Mouse (Mus musculus) megakaryocyte progenitor cell, adult 5-6 weeks (primary cell): ENCODE measurements around the gene Rassf3. TPM values are rescaled to one million over a fixed set of nuclear protein-coding genes. Genes with fewer than 3 reads are reported as not detected.

Experiments used
- ATAC-seq: replicated peaks from 2 replicates; pipeline ENCODE4 v1.8.0; 2016; ENCODE audit warnings: mild to moderate bottlenecking, moderate TSS enrichment, inconsistent platforms; ENCODE audit not compliant: poor library complexity
- total RNA-seq, 2 experiments: library from RNA; stranded (forward) in 1 of 2; stranded (reverse) in 1 of 2; fragments of 157-497, 149-512 nt in 1 of 2; fragments of 200-1000 nt in 1 of 2; gene quantifications; 2 replicates each; pipeline versions ENCODE4 v1.2.3 to v1.2.4; 2015 to 2017

Rassf3 gene
- total RNA-seq, 2 experiments from 2014 or later = 18.2 to 24.7 TPM

DNA sequence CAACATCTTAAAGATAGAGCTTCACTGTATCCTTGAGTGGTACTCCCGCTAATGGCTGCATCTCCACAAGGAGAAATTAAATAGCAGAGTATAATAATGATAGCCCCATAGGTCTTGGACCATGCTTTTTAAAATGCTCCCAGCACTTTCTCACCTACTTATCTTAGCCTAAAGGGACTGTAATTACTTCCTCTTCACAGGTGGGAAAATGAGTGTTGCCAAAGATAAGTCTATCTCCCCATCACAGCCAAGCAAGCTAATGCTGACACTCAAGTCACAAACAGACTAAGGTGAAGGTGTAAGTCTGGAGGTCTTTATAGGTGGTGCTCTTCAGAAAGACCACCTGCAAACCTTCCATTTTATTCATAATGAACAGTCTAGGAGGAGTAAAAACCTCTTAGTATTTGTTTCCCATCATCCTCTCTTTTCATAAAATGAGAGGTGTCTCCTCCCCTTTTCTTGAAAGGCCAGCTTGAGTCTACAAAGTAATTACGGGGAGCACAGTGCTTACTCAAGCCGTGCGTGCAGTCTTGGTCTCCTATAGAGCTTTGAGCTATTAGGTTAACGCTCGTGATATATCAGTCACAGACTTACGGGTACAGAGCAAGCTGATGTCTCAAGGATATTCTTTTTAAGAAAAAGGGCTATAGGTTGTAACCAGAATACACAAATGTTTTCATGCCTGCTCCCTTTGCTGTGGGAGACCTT, 16.6 kb upstream of the Rassf3 start:
- no peak for ATAC-seq

DNA sequence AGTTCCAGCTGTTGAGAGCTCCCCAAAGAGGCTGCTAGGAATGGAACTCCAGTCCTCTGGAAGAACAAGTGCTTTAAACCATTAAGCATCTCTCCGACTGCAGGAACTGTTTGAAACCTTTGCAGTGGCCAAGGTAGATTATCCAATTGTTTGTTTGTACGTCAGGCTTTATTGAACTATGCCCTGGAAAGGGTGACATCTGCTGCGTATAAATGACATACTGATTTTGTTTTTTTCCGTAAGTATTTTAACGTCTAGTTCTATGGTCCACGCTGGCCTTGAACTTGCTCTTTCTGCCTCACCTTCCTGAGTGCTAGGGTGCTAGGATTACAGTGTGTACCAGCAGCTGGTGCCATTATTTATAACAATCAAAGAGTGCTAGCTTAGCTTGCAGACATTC, 13.8 kb upstream of the Rassf3 start:
- ATAC-seq = no peak

DNA sequence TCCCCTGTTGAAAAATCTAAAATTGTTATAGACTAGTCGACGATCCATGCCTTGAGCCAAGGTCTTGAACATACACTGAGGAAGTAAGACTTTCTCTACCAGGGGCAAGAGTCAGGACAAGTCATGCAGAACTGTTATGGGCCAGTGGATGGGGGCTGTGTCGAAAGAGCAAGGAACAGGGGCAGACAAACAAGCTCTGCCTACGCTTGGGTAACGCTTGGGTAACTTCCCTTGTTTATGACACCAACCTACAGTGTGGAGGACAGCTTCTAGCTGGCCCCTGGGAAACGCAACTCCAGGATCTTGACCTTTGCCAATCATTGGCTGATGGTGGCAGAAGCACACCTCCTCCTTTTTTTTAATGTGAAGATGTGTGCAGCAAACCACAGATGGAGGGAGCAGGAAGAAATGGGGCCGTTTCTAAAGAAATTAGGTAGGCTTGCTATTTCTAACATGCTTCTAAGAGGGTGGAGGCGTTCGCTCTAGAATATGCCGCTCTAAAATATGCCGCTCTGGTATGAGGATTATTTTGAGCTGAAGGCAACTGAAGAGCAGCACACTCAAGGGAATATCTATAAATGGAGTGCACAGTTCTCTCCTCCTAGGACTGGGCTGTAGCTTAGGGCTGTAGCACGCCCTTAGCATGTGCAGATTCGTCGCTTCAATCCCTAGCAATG, 12.6 kb upstream of the Rassf3 start:
- ATAC-seq = peak; percentile 92

DNA sequence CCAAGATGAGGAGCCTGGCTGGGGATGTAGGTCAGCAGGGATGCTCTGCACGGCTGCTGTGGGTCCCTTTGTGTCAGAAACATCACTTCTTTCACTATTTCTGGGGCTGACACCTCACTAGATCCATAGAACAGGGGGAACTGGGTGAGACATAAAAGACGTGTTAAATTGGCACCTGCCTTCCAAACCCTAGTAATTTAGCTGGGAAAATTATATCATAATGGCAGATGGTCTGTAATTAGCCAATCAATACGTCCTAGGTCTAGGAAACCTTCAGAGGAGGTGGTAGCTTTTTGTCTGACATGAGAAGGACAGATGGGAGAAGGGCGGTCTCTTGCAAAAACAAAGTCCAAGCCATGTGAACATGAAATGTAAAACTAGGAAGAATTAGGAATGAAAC, 11.6 kb upstream of the Rassf3 start:
- no peak for ATAC-seq

DNA sequence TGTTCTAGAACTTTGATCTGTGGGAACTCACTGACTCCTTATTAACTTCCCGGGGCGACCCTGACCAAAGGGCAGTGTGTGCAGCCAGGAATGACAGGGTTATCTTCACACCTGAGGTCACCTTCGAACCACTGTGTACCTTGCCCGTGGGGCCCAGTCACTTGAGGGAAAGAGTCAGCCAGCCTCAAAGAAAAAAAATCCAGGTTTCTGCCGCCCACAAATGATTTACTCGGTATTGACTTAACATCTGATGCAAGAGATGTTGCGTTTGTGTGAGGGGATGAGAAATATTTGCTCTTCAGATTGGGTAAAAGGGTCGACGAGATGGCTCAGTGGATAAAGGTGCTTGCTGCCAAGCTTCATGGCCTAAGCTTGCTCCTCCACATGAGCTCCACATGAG, 10.2 kb upstream of the Rassf3 start:
- no peak for ATAC-seq

DNA sequence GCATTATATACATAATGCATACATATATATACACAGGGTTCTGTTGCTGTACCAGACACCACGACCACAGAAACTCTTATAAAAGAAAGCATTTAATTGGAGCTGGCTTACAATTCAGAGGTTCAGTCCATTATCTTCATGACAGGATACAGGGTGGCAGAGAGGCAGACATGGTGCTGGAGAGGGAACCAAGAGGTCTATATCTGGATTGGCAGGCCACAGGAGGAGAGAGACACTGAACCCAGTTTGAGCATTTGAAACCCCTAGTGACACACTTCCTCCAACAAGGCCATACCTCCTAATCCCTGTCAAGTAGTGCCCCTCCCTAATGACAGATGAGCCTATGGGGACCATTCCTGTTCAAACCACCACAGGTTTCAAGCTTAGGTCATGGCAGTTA, 7.2 kb upstream of the Rassf3 start:
- ATAC-seq = peak; percentile 53

DNA sequence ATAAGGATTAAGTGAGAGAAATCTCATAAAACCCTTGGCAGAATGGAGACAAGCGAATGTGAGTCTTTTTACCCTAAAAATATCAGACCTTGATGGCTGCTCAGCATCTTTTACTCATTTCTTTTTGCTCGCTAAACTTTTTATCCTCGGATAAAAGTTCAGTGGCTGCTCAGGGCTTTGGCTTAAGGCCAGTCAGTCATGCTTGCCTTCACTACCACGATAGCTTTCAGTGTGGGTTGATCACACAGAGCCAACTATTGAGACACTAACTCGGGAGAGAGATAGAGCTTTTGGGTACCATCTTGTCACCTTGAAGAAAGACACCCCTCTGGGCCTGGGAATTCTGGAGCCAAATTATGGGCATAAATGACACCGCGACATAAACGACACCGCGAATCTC, 5.0 kb upstream of the Rassf3 start:
- ATAC-seq = no peak

DNA sequence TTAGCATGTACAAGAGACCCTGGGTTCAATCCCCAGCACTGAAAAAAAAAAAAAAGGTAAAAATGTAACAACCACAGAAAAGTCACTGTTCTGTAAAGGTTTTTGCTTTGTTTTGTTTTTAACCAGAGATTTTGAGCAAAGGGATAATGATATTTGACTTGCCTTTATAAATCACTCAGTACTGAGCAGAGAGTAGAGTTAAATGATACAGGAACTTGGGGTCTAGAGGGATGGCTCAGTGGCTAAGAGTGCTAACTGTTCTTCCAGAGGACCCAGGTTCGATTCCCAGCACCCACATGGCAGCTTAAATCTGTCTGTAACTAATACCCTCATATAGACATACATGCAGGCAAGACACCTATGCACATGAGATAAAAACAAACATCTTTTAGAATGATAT, 3.8 kb upstream of the Rassf3 start:
- ATAC-seq = no peak

DNA sequence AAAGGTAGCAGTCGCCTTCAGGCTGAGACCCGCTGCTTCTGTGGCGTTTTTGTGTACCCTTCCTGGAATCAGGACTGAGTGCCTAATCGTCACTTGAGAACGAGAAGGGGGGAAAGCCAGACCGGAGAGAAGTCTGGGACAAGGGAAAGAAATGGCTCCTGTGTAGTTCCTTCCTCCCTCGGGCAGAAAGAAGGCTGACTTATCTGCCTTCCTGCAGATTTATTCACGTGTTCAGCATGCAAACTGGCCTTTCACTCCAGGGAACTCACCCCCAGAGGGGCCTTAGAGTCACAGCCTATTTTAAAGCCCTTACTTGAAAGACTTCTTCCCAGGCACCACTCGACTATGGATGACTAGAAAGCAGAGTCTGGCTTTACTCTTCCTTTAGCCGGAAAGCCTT, 1.3 kb upstream of the Rassf3 start:
- ATAC-seq = no peak

DNA sequence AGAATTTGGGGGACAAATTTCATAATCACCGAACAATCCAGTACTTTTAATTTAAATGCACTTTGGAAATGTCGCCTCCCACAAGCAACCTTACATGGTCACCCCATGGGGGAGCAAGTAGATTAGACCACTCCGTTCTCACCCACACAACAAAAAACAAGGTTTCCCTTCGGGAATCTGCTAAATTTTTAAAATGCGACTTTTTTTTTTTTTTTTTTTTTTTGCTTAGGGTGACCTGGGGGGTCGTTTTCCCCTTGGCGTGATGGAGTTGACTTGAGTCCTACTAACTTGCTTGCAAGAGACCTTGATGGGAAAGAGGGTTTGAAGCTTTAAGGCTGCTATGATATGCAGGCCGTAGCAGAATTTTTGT, 806 bp upstream of the Rassf3 start:
- ATAC-seq = no peak

DNA sequence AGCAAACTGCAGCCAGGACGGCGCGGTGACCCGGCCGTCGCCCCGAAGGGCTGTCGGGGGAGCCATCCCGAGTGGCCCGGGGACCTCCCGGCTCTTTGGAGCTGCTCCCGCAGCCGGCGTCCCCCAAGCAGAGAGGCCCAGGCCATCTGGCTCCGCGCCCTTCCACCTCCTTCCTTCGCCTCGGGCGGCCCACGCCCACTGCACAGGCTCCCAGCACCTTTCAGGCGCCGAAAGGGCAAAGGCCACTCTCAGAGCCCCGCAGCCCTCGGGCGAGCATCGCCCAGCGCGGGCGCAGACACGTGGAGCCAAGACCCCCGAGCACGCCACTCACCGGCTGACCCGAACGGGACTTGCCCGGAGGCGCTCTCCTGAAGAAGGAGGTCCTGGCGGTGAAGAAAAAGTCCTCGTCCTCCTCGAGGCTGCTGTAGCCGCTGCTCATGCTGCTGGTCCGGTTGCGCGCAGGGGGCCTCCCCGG, 438 bp downstream of the Rassf3 start:
- ATAC-seq = peak; percentile 9

DNA sequence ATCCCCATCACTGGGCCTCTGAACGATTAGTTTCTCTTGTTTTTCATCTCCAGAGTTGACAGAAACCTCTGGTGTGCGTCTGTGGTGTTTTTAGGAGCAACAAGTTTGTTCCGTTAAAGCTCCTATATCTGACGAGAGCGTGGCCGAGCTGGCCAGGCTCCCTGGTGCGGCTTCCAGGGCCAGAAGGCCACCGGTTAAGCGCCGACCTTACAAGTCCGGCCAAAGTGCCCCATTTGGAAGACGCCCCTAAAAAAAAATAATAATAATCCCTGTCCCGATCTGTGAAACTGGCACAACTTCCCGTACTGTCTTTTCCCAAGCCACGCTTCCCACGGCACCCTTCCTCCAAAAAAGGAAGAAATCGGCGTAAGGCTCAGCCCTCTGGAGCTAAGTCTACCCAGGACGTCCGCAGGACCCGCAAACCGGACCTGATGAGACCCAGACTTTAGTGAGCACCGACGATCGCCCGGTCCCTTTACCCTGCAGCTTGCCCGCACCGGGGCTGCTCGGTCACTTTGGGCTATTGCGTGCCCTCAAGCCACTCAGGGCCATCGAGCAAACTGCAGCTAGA, 961 bp downstream of the Rassf3 start:
- ATAC-seq = no peak

DNA sequence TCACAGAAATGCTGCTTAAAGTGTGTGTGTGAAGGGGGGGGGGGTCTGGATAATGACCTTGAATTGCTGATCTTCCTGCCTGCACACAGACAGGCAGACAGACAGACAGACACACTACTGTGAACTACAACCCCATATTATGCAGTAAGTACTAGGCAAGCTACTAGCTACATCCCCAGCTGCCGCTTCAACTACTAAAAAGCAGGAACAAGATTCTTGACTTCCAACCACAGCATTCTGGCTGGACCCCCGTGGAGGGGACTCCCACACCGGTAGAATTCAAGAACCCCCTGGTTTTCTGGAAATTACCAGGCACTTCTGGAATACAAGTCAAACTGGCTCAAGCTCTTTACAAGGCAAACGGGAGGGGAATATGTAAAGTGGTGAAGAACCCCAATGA, 1.9 kb downstream of the Rassf3 start:
- ATAC-seq = no peak

DNA sequence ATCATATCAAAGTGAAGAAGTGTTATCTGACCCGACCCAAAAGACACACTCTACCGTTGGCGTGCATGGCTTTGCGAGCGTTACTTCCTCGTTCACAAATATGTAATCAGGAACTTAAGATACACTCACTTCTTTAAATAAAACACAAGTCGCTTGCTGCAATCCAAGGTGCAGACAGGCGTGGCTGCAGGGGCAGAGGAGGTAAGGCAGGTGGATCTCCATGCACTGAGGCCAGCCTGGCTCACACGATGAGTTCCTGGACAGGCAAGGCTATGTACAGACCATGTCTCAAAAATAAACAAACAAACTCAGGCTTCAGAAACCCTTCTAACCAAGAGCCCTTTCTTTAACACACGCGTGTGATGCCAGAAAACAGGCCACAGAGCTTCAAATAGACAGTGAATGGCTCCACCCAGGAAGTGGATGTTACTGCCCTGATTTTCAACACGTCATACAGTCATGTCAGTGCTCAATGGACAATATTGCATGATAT, 2.4 kb downstream of the Rassf3 start:
- ATAC-seq = peak; percentile 16

DNA sequence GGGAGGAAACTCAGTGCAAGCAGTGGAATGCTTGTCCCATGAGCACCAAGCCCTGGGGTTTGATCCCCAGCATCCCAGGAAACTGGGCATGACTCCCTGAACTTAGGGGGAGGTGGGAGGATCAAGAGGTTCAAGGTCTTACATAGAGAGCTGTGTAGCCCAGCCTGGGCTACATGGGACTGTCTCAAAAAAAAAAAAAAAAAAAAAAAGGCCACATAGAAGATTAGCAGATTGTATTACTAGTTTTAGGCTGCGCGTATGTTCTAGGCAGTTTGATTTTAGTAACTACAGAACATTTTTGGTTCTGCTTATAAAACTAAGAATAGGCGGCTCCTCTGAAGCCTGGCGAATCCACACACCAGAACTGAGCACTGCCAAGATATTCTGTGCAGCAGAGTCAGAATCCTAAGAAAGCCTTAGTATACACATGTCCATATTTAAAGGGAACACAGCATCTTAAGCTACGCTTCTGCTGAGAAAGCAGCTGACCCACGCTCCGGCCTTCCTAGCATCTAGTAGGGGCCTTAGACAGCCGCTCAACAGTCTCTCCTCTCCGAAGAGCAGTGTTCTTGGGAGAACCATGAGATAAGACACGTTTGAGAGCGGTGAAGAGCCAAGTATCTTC, 3.4 kb downstream of the Rassf3 start:
- ATAC-seq = no peak

DNA sequence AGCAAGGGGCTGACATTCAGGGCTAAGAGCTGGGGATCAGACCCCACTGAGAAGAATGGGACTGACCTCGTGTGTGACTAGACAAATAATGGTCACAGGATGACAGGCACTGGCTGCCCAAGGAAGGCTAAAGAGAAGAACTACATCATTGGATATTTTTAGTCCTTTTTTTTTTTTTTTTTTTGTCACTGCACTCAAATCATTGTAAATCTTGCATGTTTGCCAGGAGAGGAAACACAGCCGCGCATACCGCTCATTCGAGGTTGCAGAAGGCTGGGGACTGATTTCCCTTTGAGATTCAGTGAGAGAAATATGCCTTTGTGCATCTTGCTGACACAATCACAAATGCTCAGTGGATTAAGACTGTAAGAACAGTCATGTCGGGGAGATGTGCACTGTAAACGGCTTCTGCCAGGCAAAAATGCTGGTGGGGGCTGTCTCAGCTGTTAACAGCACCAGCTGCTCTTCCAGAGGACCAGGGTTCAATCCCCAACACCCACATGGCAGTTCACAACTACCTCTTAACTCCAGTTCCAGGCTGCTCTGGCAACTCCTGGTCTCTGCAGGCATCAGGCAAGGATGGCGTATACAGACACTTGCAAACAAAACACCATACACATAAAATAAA, 4.5 kb downstream of the Rassf3 start:
- no peak for ATAC-seq

DNA sequence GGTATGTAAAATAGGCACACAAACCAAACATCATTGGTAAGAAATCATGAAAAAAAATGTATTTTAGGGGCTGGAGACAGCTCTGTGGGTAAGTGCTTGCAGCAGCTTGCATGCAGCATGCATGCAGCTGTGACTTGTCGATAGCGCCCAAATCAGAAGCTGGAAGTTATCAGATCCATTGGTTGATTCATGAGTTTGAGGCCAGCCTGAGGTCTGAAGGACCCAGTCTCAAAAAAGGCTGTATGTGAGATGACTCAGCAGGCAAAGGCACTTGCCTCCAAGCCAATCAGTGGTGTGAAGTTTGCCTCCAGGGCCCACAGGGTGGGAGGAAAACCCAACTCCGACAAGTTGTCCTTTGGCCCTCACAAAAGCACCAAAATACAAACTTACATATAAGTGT, 6.5 kb downstream of the Rassf3 start:
- peak; percentile 12; the same call in 1 of the 2 replicates for ATAC-seq

DNA sequence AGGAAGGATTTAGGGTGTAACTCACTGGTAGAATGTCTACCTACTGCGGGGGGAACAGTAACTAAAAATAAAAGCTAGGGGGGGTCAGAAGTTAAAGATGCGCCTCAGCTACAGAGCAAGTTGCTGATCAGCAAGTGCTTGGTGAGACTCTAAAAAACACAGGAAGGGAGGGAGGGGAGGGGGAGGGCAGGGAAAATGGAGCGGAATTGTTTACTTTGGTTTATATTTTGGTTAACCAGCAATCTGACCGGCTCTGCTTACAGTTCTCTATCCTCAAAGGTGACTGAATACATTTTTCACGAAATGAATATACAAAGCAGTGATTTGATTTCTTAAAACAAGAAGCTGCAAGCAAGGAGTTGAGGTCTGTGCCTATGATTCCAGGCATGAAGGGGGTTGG, 7.2 kb downstream of the Rassf3 start:
- ATAC-seq = no peak

DNA sequence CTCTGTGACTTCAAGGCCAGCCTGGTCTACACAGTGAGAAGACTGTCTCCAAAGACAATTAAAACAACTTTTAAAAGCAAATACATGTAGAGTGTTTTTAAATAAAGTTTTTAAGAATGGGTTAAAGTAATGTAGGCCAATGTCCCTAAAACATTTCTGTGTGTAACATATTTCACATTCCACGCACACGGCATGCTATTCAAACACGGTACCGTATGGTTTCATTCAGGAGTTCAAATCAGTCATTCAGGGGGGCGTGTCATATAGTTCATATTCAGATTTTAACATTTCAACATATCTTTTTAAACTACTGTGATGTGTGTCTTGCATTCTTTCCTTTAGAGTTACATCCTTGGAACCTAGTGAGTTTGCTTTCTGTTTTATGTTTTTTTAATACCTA, 7.9 kb downstream of the Rassf3 start:
- no peak for ATAC-seq

DNA sequence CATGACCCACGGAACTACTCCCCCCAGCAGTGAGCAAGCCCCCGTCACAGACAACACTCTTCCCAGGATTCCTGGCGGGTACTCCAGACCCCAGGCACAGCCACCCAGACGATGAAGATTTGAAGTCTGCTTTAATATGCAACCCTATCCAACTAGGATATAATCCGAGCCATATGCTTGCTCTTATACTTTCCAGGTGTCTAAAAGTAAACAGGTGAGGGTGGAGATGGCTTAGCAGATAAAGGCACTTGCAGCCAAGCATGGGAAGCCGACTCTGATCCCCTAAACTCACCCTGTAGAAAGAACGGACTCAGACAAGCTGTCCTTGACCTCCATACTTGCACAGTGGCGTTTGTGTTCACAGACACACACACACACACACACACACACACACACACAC, 8.4 kb downstream of the Rassf3 start:
- ATAC-seq = no peak

DNA sequence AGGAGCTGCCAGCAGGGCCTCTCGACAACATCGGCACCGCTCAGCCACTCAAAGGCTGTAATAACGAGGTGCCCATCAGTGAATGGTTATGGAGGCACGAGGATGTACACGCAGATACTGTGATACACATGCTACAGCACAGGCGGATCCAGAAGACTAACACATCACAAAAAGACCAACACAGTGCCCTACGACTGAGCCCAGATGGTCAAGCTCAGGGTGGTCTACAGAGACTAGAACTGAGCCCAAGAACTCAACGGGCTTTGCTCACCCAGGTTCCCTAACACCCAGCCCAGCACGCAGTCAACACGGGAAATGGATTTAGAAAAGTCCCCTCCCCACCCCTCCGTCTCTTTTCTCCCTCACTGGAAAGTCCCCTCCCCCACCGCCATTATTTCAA, 9.1 kb downstream of the Rassf3 start:
- no peak for ATAC-seq
